ENCODE assay signal across 33 mouse cellular contexts in genomic region chr1:133482891-133483290, GRCm38 (mm10). TPM values are rescaled to one million over a fixed set of nuclear protein-coding genes. Genes with fewer than 3 reads are reported as not detected.
DNase-seq lines count a peak whose midpoint lies in the region; ATAC-seq lines count a peak whose summit lies in the region.
"Had no signal": no experiment of that assay in that cellular context is flagged by ENCODE, and none has a peak within 500 bp of the region (broad histone marks: within the 10 kb centered on the region; RNA-seq: fewer than 3 reads in every experiment).

No protein-coding gene starts in this region.

- H3K36me3 ChIP-seq in limb, embryonic 15.5 days, result no peaks in the 10 kb centered on the region
- no peaks in the 10 kb centered on the region for H3K36me3 ChIP-seq in limb, embryonic 10.5 days
- no peaks in the 10 kb centered on the region for H3K36me3 ChIP-seq in kidney, embryonic 15.5 days
- no peaks in the 10 kb centered on the region for H3K36me3 ChIP-seq in liver, embryonic 11.5 days (ENCODE audit: control insufficient read depth, insufficient read depth, low read length)
- H3K36me3 ChIP-seq in hindbrain, embryonic 16.5 days (ENCODE audit: control insufficient read depth, insufficient read depth, low read length), result no peaks in the 10 kb centered on the region
- H3K36me3 ChIP-seq: embryonic facial prominence, embryonic 12.5 days; G1E; heart, embryonic 12.5 days; hindbrain, embryonic 12.5 days; limb, embryonic 13.5 days; neural tube, embryonic 12.5 days; stomach, embryonic 15.5 days had no signal

- ATAC-seq in limb, embryonic 15.5 days (ENCODE audit: insufficient number of reproducible peaks, low FRiP score, low TSS enrichment, low read depth), result no peak
- no peak; the same call in 1 of the 2 replicates for ATAC-seq in kidney, embryonic 15.5 days (replicated peaks; ENCODE audit: low FRiP score)
- no peak for ATAC-seq in liver, embryonic 11.5 days (replicated peaks; ENCODE audit: low FRiP score)
- ATAC-seq in hindbrain, embryonic 16.5 days, result no peak
- ATAC-seq: activated CD4-positive, CD25-positive, alpha-beta regulatory T cell, adult 4 months; forebrain, embryonic 14.5 days had no signal

- no peaks in the 10 kb centered on the region for H3K27me3 ChIP-seq in limb, embryonic 15.5 days
- no peaks in the 10 kb centered on the region for H3K27me3 ChIP-seq in limb, embryonic 10.5 days (ENCODE audit: low read depth, poor library complexity, severe bottlenecking)
- no peaks in the 10 kb centered on the region for H3K27me3 ChIP-seq in kidney, embryonic 15.5 days
- no peaks in the 10 kb centered on the region for H3K27me3 ChIP-seq in liver, embryonic 11.5 days (replicated peaks; ENCODE audit: control insufficient read depth, insufficient read depth, low read length)
- H3K27me3 ChIP-seq in hindbrain, embryonic 16.5 days (replicated peaks; ENCODE audit: control insufficient read depth, insufficient read depth, low read length), result no peaks in the 10 kb centered on the region
- H3K27me3 ChIP-seq: embryonic facial prominence, embryonic 12.5 days; heart, embryonic 12.5 days; hindbrain, embryonic 12.5 days; limb, embryonic 13.5 days; neural tube, embryonic 12.5 days; stomach, embryonic 15.5 days had no signal

- no peak overlapping the region for H3K4me3 ChIP-seq in limb, embryonic 15.5 days
- H3K4me3 ChIP-seq in limb, embryonic 10.5 days, result no peak overlapping the region
- no peak overlapping the region for H3K4me3 ChIP-seq in kidney, embryonic 15.5 days (replicated peaks)
- no peak overlapping the region for H3K4me3 ChIP-seq in liver, embryonic 11.5 days (ENCODE audit: low read depth, low read length)
- no peak overlapping the region for H3K4me3 ChIP-seq in hindbrain, embryonic 16.5 days (ENCODE audit: low read length)
- H3K4me3 ChIP-seq: embryonic facial prominence, embryonic 12.5 days; heart, embryonic 12.5 days; hindbrain, embryonic 12.5 days; limb, embryonic 13.5 days; megakaryocyte, embryonic 14.5 days; neural tube, embryonic 12.5 days; stomach, embryonic 15.5 days had no signal

- no peaks in the 10 kb centered on the region for H3K9me3 ChIP-seq in limb, embryonic 15.5 days
- no peaks in the 10 kb centered on the region for H3K9me3 ChIP-seq in limb, embryonic 10.5 days (replicated peaks)
- H3K9me3 ChIP-seq in kidney, embryonic 15.5 days (replicated peaks), result no peaks in the 10 kb centered on the region
- no peaks in the 10 kb centered on the region for H3K9me3 ChIP-seq in liver, embryonic 11.5 days (ENCODE audit: control insufficient read depth, low read length)
- H3K9me3 ChIP-seq in hindbrain, embryonic 16.5 days (ENCODE audit: control insufficient read depth, low read length), result no peaks in the 10 kb centered on the region
- H3K9me3 ChIP-seq: embryonic facial prominence, embryonic 12.5 days; G1E; heart, embryonic 12.5 days; hindbrain, embryonic 12.5 days; limb, embryonic 13.5 days; neural tube, embryonic 12.5 days; stomach, embryonic 15.5 days had no signal

- no peak overlapping the region for H3K9ac ChIP-seq in limb, embryonic 15.5 days
- no peak overlapping the region for H3K9ac ChIP-seq in kidney, embryonic 15.5 days
- H3K9ac ChIP-seq in liver, embryonic 11.5 days (ENCODE audit: low read depth, low read length), result no peak overlapping the region
- H3K9ac ChIP-seq in hindbrain, embryonic 16.5 days (ENCODE audit: low read depth, low read length), result no peak overlapping the region
- H3K9ac ChIP-seq: embryonic facial prominence, embryonic 12.5 days; heart, embryonic 12.5 days; hindbrain, embryonic 12.5 days; limb, embryonic 13.5 days; liver, embryonic 14.5 days; lung, embryonic 14.5 days; neural tube, embryonic 12.5 days; stomach, embryonic 15.5 days had no signal

- WGBS in limb, embryonic 15.5 days, result 39% methylated on average over 5 of the region's 5 CpGs
- WGBS in limb, embryonic 10.5 days, result 65% methylated on average over 5 of the region's 5 CpGs
- 42% methylated on average over 5 of the region's 5 CpGs for WGBS in kidney, embryonic 15.5 days
- 65% methylated on average over 5 of the region's 5 CpGs for WGBS in liver, embryonic 11.5 days
- 47% methylated on average over 5 of the region's 5 CpGs for WGBS in hindbrain, embryonic 16.5 days

- H3K4me2 ChIP-seq in limb, embryonic 15.5 days, result no peak overlapping the region
- no peak overlapping the region for H3K4me2 ChIP-seq in kidney, embryonic 15.5 days
- H3K4me2 ChIP-seq in liver, embryonic 11.5 days, result no peak overlapping the region
- H3K4me2 ChIP-seq in hindbrain, embryonic 16.5 days (ENCODE audit: low read length), result no peak overlapping the region
- H3K4me2 ChIP-seq: embryonic facial prominence, embryonic 12.5 days; heart, embryonic 12.5 days; hindbrain, embryonic 12.5 days; limb, embryonic 13.5 days; lung, embryonic 14.5 days; neural tube, embryonic 12.5 days; stomach, embryonic 15.5 days had no signal

- 0 out of 2 replicates have a peak, but pooled peaks cover 4% of the 10 kb centered on the region for H3K4me1 ChIP-seq in limb, embryonic 15.5 days
- H3K4me1 ChIP-seq in limb, embryonic 10.5 days, result peaks cover 17% of the 10 kb centered on the region
- H3K4me1 ChIP-seq in kidney, embryonic 15.5 days, result peaks cover 28% of the 10 kb centered on the region
- H3K4me1 ChIP-seq in liver, embryonic 11.5 days (replicated peaks; ENCODE audit: control insufficient read depth, insufficient read depth, low read length), result no peaks in the 10 kb centered on the region
- H3K4me1 ChIP-seq in hindbrain, embryonic 16.5 days (ENCODE audit: control insufficient read depth, insufficient read depth, low read depth, low read length), result no peaks in the 10 kb centered on the region
- H3K4me1 ChIP-seq: embryonic facial prominence, embryonic 12.5 days; hindbrain, embryonic 12.5 days; neural tube, embryonic 12.5 days had no signal

- DNase-seq in limb, embryonic 10.5 days (ENCODE audit: low spot score), result no peak
- peak; percentile 62 for DNase-seq in kidney, adult 11 months
- DNase-seq in kidney, postnatal 36 days, result peak; percentile 60 to 61
- DNase-seq in liver, embryonic 11.5 days (ENCODE audit: low spot score), result no peak
- DNase-seq in urinary bladder, postnatal 10 days (ENCODE audit: low spot score), result no peak
- DNase-seq: adrenal gland, postnatal 10 days; B cell, adult 2 months; cerebellum, adult 18-20 months; cerebellum, postnatal 14 days; gastrocnemius, postnatal 14 days; heart, adult 18-20 months; heart, postnatal 10 days; layer of hippocampus, postnatal 36 days; lung, embryonic 14.5 days; lung, postnatal 36 days; midbrain, embryonic 14.5 days; right cerebral cortex, adult 18-20 months; right cerebral cortex, postnatal 4 days; thymus, postnatal 25 days had no signal

- 0 out of 2 replicates have a peak overlapping the region, but pooled peaks have one; percentile 18 for H3K27ac ChIP-seq in limb, embryonic 15.5 days
- no peak overlapping the region for H3K27ac ChIP-seq in limb, embryonic 10.5 days
- H3K27ac ChIP-seq in kidney, embryonic 15.5 days, result peak overlapping the region; percentile 61
- no peak overlapping the region for H3K27ac ChIP-seq in liver, embryonic 11.5 days (ENCODE audit: low read depth, low read length)
- H3K27ac ChIP-seq in hindbrain, embryonic 16.5 days (ENCODE audit: low read depth, low read length), result no peak overlapping the region
- H3K27ac ChIP-seq: embryonic facial prominence, embryonic 12.5 days; hindbrain, embryonic 12.5 days; limb, embryonic 13.5 days; liver, embryonic 14.5 days; neural tube, embryonic 12.5 days; stomach, embryonic 15.5 days had no signal

RNA-seq across cellular contexts. Expression of gene Sox13, which starts 58.7 kb away (rescaled TPM):
- polyA plus RNA-seq in limb, embryonic 15.5 days (2015; fragmentation: Nextera tagmentation; extraction: Ambion mirVana), result 3.3 and 4.1 TPM in 2 replicates
- 10.3 and 12.9 TPM in 2 replicates for polyA plus RNA-seq in limb, embryonic 10.5 days (2016; fragmentation: Nextera tagmentation; extraction: Ambion mirVana)
- polyA plus RNA-seq in kidney, embryonic 15.5 days (2015; fragmentation: Nextera tagmentation; extraction: Ambion mirVana), result 15.0 and 16.2 TPM in 2 replicates
- polyA plus RNA-seq in liver, embryonic 11.5 days (2014; fragmentation: Nextera tagmentation; extraction: Ambion mirVana), result 4.1 and 4.4 TPM in 2 replicates
- polyA plus RNA-seq in hindbrain, embryonic 16.5 days (2015; fragmentation: Nextera tagmentation; extraction: Ambion mirVana), result 2.9 and 5.1 TPM in 2 replicates
- polyA plus RNA-seq: activated CD4-positive, CD25-positive, alpha-beta regulatory T cell, adult 4 months had no signal

Comparison
In these comparisons a context has a peak if more than half of its experiments do, and no peak if none do; other contexts are left out.
1. H3K27ac ChIP-seq: peak in limb, embryonic 15.5 days (single experiment) and kidney, embryonic 15.5 days (single experiment); none in limb, embryonic 10.5 days (single experiment), liver, embryonic 11.5 days (single experiment) and hindbrain, embryonic 16.5 days (single experiment).
2. DNase-seq: peak in kidney, adult 11 months (single experiment) and kidney, postnatal 36 days (2 of 2); none in limb, embryonic 10.5 days (single experiment), liver, embryonic 11.5 days (single experiment) and urinary bladder, postnatal 10 days (single experiment).